Mouse (Mus musculus) cerebellum, adult 2 months (tissue): Measurements from ENCODE around the gene Gm27027. TPM values are rescaled to one million over a fixed set of nuclear protein-coding genes. Genes with fewer than 3 reads are reported as not detected.

Source experiments
- DNase-seq, 2 experiments: peaks; one replicate each; pipeline ENCODE4 v3.0.0; 2021
- H3K27ac ChIP-seq: fragments of 200-500 bp; 2 replicates; pipeline ENCODE4 v1.5.1; 2012; ENCODE audit warnings: low read length, control low read depth, inconsistent platforms; ENCODE audit not compliant: insufficient read depth
- H3K27me3 ChIP-seq: fragments of 200-500 bp; 2 replicates; pipeline ENCODE4 v1.6.1; 2012; ENCODE audit warnings: inconsistent platforms, mild to moderate bottlenecking, low read length, moderate library complexity; ENCODE audit not compliant: control insufficient read depth, insufficient read depth
- H3K4me1 ChIP-seq: fragments of 200-500 bp; 2 replicates; pipeline ENCODE4 v1.6.1; 2011; ENCODE audit warnings: low read length; ENCODE audit not compliant: control insufficient read depth, insufficient read depth
- H3K4me3 ChIP-seq: fragments of 200-500 bp; replicated peaks from 2 replicates; pipeline ENCODE3; 2011; ENCODE audit warnings: mild to moderate bottlenecking, low read depth, low read length, control low read depth; ENCODE audit not compliant: insufficient read depth
- CTCF ChIP-seq: fragments of 200-500 bp; IDR thresholded peaks from 2 replicates; pipeline ENCODE4 v1.5.1; 2011; ENCODE audit warnings: low read depth, mild to moderate bottlenecking, control low read depth, low read length, moderate library complexity, borderline replicate concordance; ENCODE audit not compliant: insufficient read depth
- POLR2A ChIP-seq: fragments of 200-500 bp; IDR thresholded peaks from 2 replicates; pipeline ENCODE4 v1.6.1; 2011; ENCODE audit warnings: low read length, control low read depth, borderline replicate concordance; ENCODE audit not compliant: insufficient read depth
- WGBS: fragments of 180-500 bp; shearing (Covaris S2); methylation state at CpG from one replicate; pipeline ENCODE4 v1.1.7; 2018; 5-methylcytosine and 5-hydroxymethylcytosine counted together
- polyA plus RNA-seq: library from polyadenylated mRNA; depleted of rRNA; stranded (reverse); fragments of >200 nt; gene quantifications from 2 replicates; pipeline ENCODE4 v1.2.3, GENCODE M21; 2012

Gene Gm27027
- polyA plus RNA-seq, 1 experiment: 0.26 TPM

- WGBS: 30% methylated on average over 3 of the region's 3 CpGs
- Histone ChIP-seq H3K4me3 (no peak overlapping the region), H3K27me3 (no peaks in the 10 kb centered on the region), H3K27ac (no peak overlapping the region), H3K4me1 (peaks cover 9% of the 10 kb centered on the region)
- DNase-seq: no peak
- TF ChIP-seq CTCF (no peak), POLR2A (no peak)
Measured at GRCm38 (mm10) chr2:93971647-93972046, 24.5 kb downstream of the Gm27027 start.

DNA sequence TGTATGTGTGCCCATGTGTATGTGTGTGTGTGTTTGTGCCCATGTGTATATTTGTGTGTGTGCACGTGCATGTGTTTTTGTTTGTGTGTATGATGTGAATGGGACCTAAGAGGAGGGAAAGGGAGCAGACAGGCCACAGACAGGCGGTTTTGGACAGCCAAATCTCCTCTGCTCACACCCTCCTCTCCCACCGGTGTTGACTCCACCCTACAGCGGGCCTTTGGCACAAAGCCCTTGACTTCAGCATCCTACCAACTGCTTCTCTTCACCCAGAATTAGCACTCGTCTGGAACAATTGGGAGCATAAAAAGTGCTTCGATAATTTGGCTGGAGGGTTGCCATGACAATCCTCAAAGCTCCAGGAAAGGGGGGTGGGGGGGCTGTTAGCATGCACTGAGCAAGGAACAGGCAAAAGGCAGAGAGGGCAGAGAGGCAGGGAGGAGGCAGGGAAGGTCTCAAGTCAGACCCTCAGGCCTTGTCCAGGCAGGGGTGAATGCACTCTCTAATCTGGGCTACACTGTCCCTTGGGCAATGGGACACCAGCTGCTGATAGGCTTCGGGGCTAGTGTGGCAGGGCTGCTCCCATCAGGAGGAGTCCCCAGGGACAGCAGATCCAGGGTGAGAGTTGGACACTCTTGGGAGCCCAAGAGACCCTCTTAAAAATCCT, 31.5 kb downstream of the Gm27027 start:
- WGBS: 23% methylated on average over 7 of the region's 7 CpGs
- TF ChIP-seq POLR2A: no peak
- TF ChIP-seq CTCF: no peak
- peak in 1 of 2 experiments; percentile 63 for DNase-seq
- Histone ChIP-seq H3K4me1 (peaks cover 40% of the 10 kb centered on the region), H3K27me3 (no peaks in the 10 kb centered on the region), H3K4me3 (no peak overlapping the region), H3K27ac (no peak overlapping the region)

- no peak overlapping the region for H3K4me3 ChIP-seq
- peak in 1 of 2 experiments; percentile 55 for DNase-seq
- H3K27ac ChIP-seq: no peak overlapping the region
- peaks cover 40% of the 10 kb centered on the region for H3K4me1 ChIP-seq
- no peak for TF ChIP-seq CTCF
- TF ChIP-seq POLR2A: no peak
- H3K27me3 ChIP-seq: no peaks in the 10 kb centered on the region
- WGBS: 6% methylated on average over 1 of the region's 1 CpGs
Measured at GRCm38 (mm10) chr2:93963802-93964201, 32.4 kb downstream of the Gm27027 start.

DNA sequence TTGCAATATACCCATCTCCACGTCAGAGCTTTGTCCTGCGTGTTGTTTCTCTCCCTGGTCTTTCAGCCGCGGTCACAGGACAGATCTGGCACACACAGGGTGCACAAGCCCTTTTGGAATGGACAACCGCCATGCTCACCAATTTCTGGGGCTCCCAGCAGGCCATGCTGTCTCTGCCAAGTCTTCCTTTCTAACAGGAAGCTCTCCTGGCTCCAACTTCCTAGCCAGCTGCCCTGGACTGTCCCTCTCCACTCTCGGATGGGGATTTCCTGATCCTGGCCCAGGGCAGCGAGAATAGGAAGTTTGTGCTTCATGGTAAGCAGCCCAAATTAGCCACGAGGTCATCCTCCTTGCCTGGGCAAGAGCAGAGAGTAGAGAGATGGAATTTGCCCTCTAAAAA, 34.4 kb downstream of the Gm27027 start:
- Histone ChIP-seq H3K4me1 (peaks cover 44% of the 10 kb centered on the region), H3K4me3 (no peak overlapping the region), H3K27me3 (no peaks in the 10 kb centered on the region), H3K27ac (peak overlapping the region; percentile 75)
- DNase-seq: peak; percentile 89 to 94
- TF ChIP-seq POLR2A (no peak), CTCF (no peak)
- WGBS: 3% methylated on average over 8 of the region's 8 CpGs

- Histone ChIP-seq H3K27me3 (no peaks in the 10 kb centered on the region), H3K4me1 (peaks cover 35% of the 10 kb centered on the region), H3K27ac (no peak overlapping the region), H3K4me3 (no peak overlapping the region)
- 92% methylated on average over 8 of the region's 8 CpGs for WGBS
- no peak for TF ChIP-seq POLR2A
- TF ChIP-seq CTCF: no peak
- no peak for DNase-seq
Measured at GRCm38 (mm10) chr2:93959346-93959745, 36.8 kb downstream of the Gm27027 start.

GRCm38 (mm10) chr2:93958216-93958615, 37.9 kb downstream of the Gm27027 start:
- no peak for DNase-seq

GRCm38 (mm10) chr2:93957785-93958175, 38.4 kb downstream of the Gm27027 start:
- Histone ChIP-seq H3K27me3 (no peaks in the 10 kb centered on the region), H3K4me3 (no peak overlapping the region), H3K4me1 (peaks cover 21% of the 10 kb centered on the region), H3K27ac (no peak overlapping the region)
- WGBS: 73% methylated on average over 8 of the region's 8 CpGs
- no peak for DNase-seq
- no peak for TF ChIP-seq POLR2A
- TF ChIP-seq CTCF: no peak

More at GRCm38 (mm10) chr2:93958216-93958615, 37.9 kb downstream of the Gm27027 start:
- Histone ChIP-seq H3K27me3 (no peaks in the 10 kb centered on the region), H3K27ac (no peak overlapping the region), H3K4me3 (no peak overlapping the region), H3K4me1 (peaks cover 25% of the 10 kb centered on the region)
- TF ChIP-seq POLR2A (no peak), CTCF (no peak)
- 60% methylated on average over 3 of the region's 3 CpGs for WGBS

GRCm38 (mm10) chr2:93956908-93957784, 39.0 kb downstream of the Gm27027 start, which contains the start of gene Gm13889:
TSS of gene Gm13889 (minus strand) at chr2:93957201.
- 5% methylated on average over 62 of the region's 62 CpGs for WGBS
- H3K27ac ChIP-seq: peak within 1 kb of the TSS; percentile 65
- DNase-seq: peak; percentile 79 to 81
- TF ChIP-seq POLR2A (peak; percentile 63; the same call in 1 of the 2 replicates), CTCF (no peak)
- peak within 1 kb of the TSS; percentile 66 for H3K4me3 ChIP-seq
- peaks cover 14% of the 10 kb centered on the region for H3K4me1 ChIP-seq
- no peaks in the 10 kb centered on the region for H3K27me3 ChIP-seq
